Mouse (Mus musculus) limb, embryonic 11.5 days (tissue): ENCODE data around the gene Traf4. TPM values are rescaled to one million over a fixed set of nuclear protein-coding genes. Genes with fewer than 3 reads are reported as not detected.
A peak's percentile ranks its signal among the peaks of the same experiment; 100 is the strongest.

Experiments
- ATAC-seq: fragments of 200-750 bp; cut with Nextera tagmentation; 2 replicates; pipeline ENCODE4 v1.8.0; 2017; ENCODE audit warnings: low read depth; ENCODE audit not compliant: insufficient number of reproducible peaks, low FRiP score, low TSS enrichment
- DNase-seq: peaks from one replicate; pipeline ENCODE4 v3.0.0-alpha.2; 2015; ENCODE audit warnings: low spot score
- H3K27ac ChIP-seq: fragments of 300-500 bp; sonication (generic); replicated peaks from 2 replicates; pipeline ENCODE4 v1.5.1; 2014; ENCODE audit warnings: low read depth, mild to moderate bottlenecking, low read length
- H3K27me3 ChIP-seq: fragments of 300-500 bp; sonication (generic); 2 replicates; pipeline ENCODE4 v1.6.1; 2014; ENCODE audit warnings: mild to moderate bottlenecking, low read length, mixed read lengths; ENCODE audit not compliant: control insufficient read depth, insufficient read depth
- H3K36me3 ChIP-seq: fragments of 300-500 bp; sonication (generic); 2 replicates; pipeline ENCODE4 v1.6.1; 2014; ENCODE audit warnings: mild to moderate bottlenecking, low read length, moderate library complexity, mixed read lengths; ENCODE audit not compliant: control insufficient read depth, insufficient read depth
- H3K4me1 ChIP-seq: fragments of 300-500 bp; sonication (generic); 2 replicates; pipeline ENCODE4 v1.6.1; 2014; ENCODE audit warnings: low read length, mixed read lengths; ENCODE audit not compliant: control insufficient read depth, insufficient read depth
- H3K4me2 ChIP-seq: fragments of 300-500 bp; sonication (generic); 2 replicates; pipeline ENCODE4 v1.6.1; 2014; ENCODE audit warnings: low read depth, mild to moderate bottlenecking, moderate library complexity; ENCODE audit not compliant: severe bottlenecking
- H3K4me3 ChIP-seq: fragments of 300-500 bp; sonication (generic); 2 replicates; pipeline ENCODE4 v1.5.1; 2014; ENCODE audit warnings: low read depth, low read length
- H3K9ac ChIP-seq: fragments of 300-500 bp; sonication (generic); 2 replicates; pipeline ENCODE4 v1.6.1; 2014; ENCODE audit warnings: mild to moderate bottlenecking, low read length
- H3K9me3 ChIP-seq: fragments of 300-500 bp; sonication (generic); 2 replicates; pipeline ENCODE4 v1.6.1; 2016; ENCODE audit warnings: low read length; ENCODE audit not compliant: control insufficient read depth
- WGBS: fragments of 180-500 bp; shearing (Covaris S2); extraction: QIAGEN DNeasy Blood & Tissue Kit; methylation state at CpG from one replicate; pipeline ENCODE4 v1.1.7; 2014; 5-methylcytosine and 5-hydroxymethylcytosine counted together
- polyA plus RNA-seq: library from polyadenylated mRNA; unstranded; fragments of >200 nt; fragmentation: Nextera tagmentation; extraction: Ambion mirVana; gene quantifications from 2 replicates; pipeline ENCODE4 v1.2.1, GENCODE M21; 2014

Traf4 gene
- polyA plus RNA-seq, 1 experiment from 2014 or later = 92.6 TPM

DNA sequence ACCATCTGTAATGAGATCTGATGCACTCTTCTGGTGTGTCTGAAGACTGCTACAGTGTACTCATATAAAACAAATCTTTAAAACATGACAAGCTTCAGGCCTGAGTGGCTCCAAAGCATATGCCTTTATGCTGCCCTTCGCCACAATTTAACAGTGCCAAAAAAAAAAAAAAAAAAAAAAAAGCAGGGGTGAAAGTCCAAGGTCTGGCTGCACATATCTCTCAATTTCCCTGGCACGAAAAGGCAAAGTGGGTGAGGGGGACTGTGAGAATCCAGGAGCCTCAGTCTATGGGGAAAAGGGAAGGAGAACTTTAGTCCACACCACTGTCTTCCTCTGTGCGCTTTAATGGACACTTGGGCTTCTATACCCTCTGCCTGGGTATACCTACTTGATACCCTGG, 37.0 kb upstream of the Traf4 start:
- peaks cover 13% of the 10 kb centered on the region for H3K36me3 ChIP-seq
- WGBS = 93% methylated on average over 3 of the region's 3 CpGs
- H3K4me3 ChIP-seq = no peak overlapping the region
- no peak overlapping the region for H3K4me2 ChIP-seq
- no peaks in the 10 kb centered on the region for H3K27me3 ChIP-seq
- ATAC-seq (no peak), DNase-seq (no peak)
- H3K9me3 ChIP-seq = no peaks in the 10 kb centered on the region
- H3K9ac ChIP-seq = no peak overlapping the region
- H3K27ac ChIP-seq = no peak overlapping the region
- H3K4me1 ChIP-seq = no peaks in the 10 kb centered on the region

DNA sequence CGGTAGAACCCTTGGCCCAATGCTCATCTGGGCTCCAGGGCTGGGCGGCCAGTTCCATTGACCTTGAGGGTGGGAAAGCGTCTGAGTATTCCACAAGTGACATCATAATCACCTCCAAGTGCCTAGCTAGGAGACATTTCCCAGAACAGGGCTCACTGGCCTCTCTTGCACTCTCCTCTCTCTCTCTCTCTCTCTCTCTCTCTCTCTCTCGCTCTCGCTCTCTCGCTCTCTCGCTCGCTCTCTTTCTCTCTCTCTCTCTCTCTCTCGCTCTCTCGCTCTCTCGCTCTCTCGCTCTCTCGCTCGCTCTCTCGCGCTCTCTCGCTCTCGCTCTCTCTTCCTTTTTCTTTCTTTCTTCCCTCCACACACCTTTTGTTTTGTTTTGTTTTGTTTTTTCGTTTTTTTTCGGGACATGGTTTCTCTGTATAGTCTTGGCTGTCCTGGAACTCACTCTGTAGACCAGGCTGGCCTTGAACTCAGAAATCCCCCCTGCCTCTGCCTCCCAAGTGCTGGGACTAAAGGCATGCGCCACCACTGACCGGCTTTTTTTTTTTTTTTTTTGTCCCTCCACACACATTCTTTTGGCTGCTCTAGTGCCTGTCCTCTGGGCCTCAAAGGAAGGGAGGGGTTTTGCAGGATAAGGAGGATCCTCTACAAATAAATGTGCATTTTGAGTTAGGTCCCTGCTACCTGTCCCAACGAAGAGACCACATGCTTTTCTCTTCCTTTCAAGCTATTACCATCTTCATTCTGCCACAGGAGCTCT, 29.9 kb upstream of the Traf4 start:
- peak overlapping the region; percentile 43 for H3K4me2 ChIP-seq
- H3K9ac ChIP-seq = no peak overlapping the region
- H3K36me3 ChIP-seq = peaks cover 11% of the 10 kb centered on the region; the same call in 1 of the 2 replicates
- WGBS = 64% methylated on average over 22 of the region's 23 CpGs
- peak overlapping the region; percentile 35 for H3K4me3 ChIP-seq
- peaks cover 10% of the 10 kb centered on the region for H3K4me1 ChIP-seq
- H3K27ac ChIP-seq = no peak overlapping the region
- DNase-seq (no peak), ATAC-seq (no peak)
- no peaks in the 10 kb centered on the region for H3K27me3 ChIP-seq
- no peaks in the 10 kb centered on the region for H3K9me3 ChIP-seq

DNA sequence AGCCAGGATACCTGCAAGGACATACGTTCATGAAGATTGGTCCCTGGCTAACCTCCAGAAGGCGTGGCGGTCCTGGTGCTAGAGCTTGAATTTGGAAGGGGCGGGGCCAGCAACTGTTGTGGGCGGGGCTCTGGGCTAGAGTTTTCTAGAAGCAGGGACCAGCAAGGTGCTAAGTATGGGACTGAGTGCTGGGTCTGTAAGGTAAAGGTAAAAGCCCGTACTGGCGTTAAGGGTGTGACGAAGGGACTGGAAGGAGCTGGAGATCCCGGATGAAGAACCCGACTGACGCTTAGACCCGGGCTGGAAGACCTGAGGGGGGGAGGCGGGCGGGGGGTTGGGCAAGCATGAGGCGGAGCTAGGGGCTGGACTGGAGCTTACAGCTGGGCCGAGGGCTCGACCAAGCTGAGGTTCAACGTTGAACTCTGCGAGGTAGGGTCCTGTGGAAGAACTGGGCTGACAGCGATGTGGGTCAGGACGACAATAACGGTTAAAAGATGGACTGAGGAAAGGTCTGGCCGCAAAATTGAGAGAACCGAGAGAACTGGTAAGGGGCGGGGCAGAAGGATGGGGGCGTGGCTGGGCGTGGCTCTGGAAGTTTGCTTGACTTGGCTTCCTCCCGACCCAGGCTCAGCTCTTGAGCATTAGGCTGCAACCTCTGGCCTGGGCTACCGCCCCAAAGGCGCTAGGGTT, 29.2 kb upstream of the Traf4 start:
- Histone ChIP-seq H3K4me2 (peak overlapping the region; percentile 43), H3K36me3 (peaks cover 11% of the 10 kb centered on the region; the same call in 1 of the 2 replicates), H3K4me1 (peaks cover 16% of the 10 kb centered on the region), H3K9me3 (no peaks in the 10 kb centered on the region), H3K27me3 (no peaks in the 10 kb centered on the region), H3K4me3 (peak overlapping the region; percentile 35), H3K27ac (0 out of 2 replicates have a peak overlapping the region, but pooled peaks have one; percentile 1), H3K9ac (peak overlapping the region; percentile 32)
- 2% methylated on average over 30 of the region's 30 CpGs for WGBS
- ATAC-seq (peak; percentile 67), DNase-seq (peak; percentile 77)

DNA sequence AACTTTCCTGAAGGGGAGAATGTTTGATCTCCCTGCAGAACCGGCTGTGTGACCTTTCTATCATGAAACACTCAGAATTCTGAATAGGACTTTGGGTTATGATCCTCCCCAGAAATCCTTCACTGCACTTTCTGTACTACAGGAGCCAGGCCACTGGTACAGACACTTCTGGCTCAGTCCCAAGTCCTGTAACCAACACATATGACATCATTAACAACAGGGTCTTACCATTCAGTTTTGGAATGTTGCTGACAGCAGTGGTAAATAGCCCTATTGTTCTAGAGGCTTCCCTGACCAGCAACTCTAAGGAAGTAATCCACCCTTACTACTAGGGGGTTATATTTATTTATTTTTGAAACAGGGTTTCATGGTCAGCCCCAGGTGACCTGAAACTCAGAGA, 27.7 kb upstream of the Traf4 start, which contains the start of gene Proca1:
TSS of gene Proca1 (plus strand) at position 280 of the 400 bp plus-strand sequence.
- H3K4me1 ChIP-seq = peaks cover 16% of the 10 kb centered on the region
- H3K9me3 ChIP-seq = no peaks in the 10 kb centered on the region
- no peak within 1 kb of the TSS for H3K4me3 ChIP-seq
- H3K27me3 ChIP-seq = no peaks in the 10 kb centered on the region
- no peak within 1 kb of the TSS for H3K9ac ChIP-seq
- DNase-seq = no peak
- H3K36me3 ChIP-seq = peaks cover 11% of the 10 kb centered on the region; the same call in 1 of the 2 replicates
- no peak for ATAC-seq
- 100% methylated on average over 1 of the region's 1 CpGs for WGBS
- H3K4me2 ChIP-seq = no peak within 1 kb of the TSS
- 0 out of 2 replicates have a peak within 1 kb of the TSS, but pooled peaks have one; percentile 1 for H3K27ac ChIP-seq

DNA sequence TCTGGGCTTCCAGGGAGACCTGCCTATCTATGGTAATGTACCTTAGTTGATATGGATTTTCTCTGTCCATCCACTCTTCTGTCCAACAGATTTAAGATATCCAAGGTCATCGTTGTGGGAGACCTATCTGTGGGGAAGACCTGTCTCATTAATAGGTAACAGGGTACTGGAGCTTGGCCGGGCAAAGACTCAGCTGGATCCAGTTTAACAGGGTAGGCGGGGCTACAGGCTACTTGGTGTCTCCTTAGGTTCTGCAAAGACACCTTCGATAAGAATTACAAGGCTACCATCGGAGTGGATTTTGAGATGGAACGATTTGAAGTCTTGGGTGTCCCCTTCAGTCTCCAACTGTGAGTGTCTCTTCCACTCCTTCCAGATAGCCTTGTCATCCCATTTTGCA, 24.7 kb upstream of the Traf4 start:
- Histone ChIP-seq H3K27ac (peak overlapping the region; percentile 100), H3K9ac (peak overlapping the region; percentile 93), H3K4me3 (peak overlapping the region; percentile 81), H3K4me1 (peaks cover 13% of the 10 kb centered on the region), H3K27me3 (no peaks in the 10 kb centered on the region), H3K9me3 (no peaks in the 10 kb centered on the region), H3K4me2 (peak overlapping the region; percentile 60), H3K36me3 (peaks cover 11% of the 10 kb centered on the region; the same call in 1 of the 2 replicates)
- ATAC-seq (no peak), DNase-seq (no peak)
- 55% methylated on average over 6 of the region's 6 CpGs for WGBS

DNA sequence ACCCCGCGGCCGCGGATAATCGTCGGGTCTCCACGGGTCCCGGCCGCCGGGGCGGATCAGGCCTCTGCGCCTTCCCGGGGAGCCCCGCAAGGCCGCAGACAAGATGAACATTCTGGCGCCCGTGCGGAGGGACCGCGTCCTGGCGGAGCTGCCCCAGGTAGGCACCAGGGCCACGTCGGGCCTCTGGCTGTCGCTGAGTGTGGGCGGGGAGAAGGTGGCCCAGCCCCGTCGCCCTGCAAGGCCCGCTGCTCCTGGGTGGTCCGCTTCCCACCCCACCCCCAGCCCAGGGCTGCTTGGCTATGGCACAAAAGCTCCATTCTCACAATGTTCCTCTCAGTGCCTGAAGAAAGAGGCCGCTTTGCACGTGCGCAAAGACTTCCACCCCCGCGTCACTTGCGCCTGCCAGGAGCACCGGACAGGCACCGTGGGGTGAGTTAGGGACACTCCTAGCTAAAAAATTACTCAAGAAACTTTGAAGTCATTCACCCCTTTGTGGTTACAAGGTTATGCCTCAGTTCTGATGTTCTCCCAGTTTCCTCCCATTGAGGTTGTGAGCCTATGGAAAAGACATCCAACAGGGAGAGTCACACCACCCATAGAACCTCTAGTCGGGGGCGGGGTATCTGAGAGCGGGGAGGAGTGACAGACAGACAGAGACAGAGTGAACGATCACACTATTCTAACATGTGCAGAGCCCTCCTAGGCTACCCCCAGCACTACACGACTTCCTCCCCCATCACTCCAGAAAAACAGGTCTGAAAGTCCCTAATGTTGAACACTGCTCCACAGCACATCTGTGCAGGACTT, 24.0 kb upstream of the Traf4 start:
- peak overlapping the region; percentile 93 for H3K9ac ChIP-seq
- H3K4me2 ChIP-seq = peak overlapping the region; percentile 60
- under 1% methylated on average over 42 of the region's 42 CpGs for WGBS
- ATAC-seq (peak; percentile 81), DNase-seq (peak; percentile 97)
- H3K9me3 ChIP-seq = no peaks in the 10 kb centered on the region
- H3K27ac ChIP-seq = peak overlapping the region; percentile 100
- no peaks in the 10 kb centered on the region for H3K27me3 ChIP-seq
- H3K4me3 ChIP-seq = peak overlapping the region; percentile 81
- peaks cover 8% of the 10 kb centered on the region for H3K4me1 ChIP-seq
- peaks cover 11% of the 10 kb centered on the region; the same call in 1 of the 2 replicates for H3K36me3 ChIP-seq

DNA sequence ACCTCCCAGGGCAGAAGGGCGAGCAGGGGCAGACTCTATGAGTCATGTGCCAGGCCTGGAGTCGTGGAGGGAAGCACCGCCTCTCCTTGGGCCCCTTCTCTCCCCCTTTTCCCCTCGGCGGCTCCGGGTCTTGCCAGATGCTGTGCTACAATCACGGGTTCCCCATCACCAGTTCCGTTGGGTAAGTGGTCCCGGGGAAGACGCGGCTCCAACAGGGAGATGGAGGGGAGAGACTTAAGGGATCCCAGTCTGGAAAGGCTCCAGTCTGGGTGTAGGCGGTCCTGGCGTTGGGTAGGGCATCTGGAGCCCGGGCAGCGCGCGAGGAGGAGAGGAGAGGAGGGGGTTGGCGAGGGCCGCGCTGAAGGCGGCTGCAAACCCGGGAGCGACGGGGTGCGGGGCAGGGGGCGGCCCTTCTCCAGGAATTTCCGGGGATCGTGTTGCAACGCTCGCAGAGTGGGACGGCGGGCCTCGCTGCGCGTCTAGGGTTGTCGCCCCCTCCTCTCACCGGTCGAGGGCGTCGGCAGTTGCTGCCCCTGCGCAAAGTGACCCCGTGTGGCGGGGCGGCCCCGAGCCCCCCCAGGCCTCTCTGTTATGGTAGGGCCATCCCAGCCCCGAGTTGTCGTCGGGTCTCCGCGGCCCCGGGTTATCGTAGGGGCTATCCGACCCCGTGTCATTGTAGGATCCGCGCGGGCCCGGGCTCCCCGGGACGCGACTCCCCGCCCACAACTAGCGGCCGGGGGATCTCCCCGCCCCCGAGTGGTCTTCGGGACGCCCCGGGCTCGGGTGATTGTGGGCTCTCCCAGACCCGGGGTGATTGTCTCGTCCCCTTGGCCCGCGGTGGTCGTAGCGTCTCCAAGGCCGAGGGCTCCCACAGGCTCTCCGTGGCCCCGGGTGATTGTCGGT, 23.2 kb upstream of the Traf4 start, which contains the start of gene Rab34:
TSS of gene Rab34 (plus strand) at position 100 of the 903 bp plus-strand sequence.
- peak within 1 kb of the TSS; percentile 81 for H3K4me3 ChIP-seq
- H3K4me1 ChIP-seq = peaks cover 7% of the 10 kb centered on the region; the same call in 1 of the 2 replicates
- peaks cover 11% of the 10 kb centered on the region; the same call in 1 of the 2 replicates for H3K36me3 ChIP-seq
- ATAC-seq = peak; percentile 84
- H3K9me3 ChIP-seq = no peaks in the 10 kb centered on the region
- H3K9ac ChIP-seq = peak within 1 kb of the TSS; percentile 93
- 0% methylated on average over 68 of the region's 80 CpGs for WGBS
- H3K27me3 ChIP-seq = no peaks in the 10 kb centered on the region
- peak within 1 kb of the TSS; percentile 60 for H3K4me2 ChIP-seq
- peak within 1 kb of the TSS; percentile 100 for H3K27ac ChIP-seq
- peak; percentile 95 for DNase-seq
